Mouse (Mus musculus): ENCODE measurements at regions not wholly inside any gene's neighbourhood (a gene's known extent, or its start where the extent isn't known, plus 50 kb on each side); places are given as distances from the start of the nearest gene placed in this dataset.

DNA sequence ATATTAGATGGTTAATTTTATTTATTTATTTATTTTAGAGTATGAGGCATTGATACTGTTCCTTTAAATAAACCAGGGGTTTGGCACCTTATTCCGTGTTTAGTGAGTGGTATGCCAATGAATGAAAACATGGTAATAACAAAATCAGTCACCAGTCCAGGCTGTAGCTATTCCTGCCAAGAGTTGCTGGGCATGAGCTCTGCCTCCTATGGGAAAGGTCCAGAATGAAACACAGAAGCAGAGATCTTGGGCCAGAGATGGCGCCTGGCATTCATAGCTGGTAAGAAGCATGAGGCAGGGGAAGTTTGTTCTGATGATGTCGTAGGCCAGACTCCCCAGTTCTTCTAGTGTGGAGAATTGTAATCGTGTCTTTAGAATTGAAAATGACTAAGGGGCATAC lies 190.9 kb upstream of the N4bp1 start:
- Histone ChIP-seq H3K27me3 (replicated peaks; ENCODE audit: control insufficient read depth, insufficient read depth, low read length) (no peaks in the 10 kb centered on the region), H3K4me2 (ENCODE audit: low read depth, low read length) (no peak overlapping the region), H3K9me3 (ENCODE audit: control insufficient read depth, low read length) (no peaks in the 10 kb centered on the region), H3K9ac (ENCODE audit: low read depth, low read length) (no peak overlapping the region), H3K4me1 (ENCODE audit: control insufficient read depth, insufficient read depth, low read length) (no peaks in the 10 kb centered on the region), H3K27ac (ENCODE audit: low read length) (no peak overlapping the region), H3K36me3 (ENCODE audit: control insufficient read depth, insufficient read depth, low read length) (no peaks in the 10 kb centered on the region), H3K4me3 (ENCODE audit: low read length) (no peak overlapping the region)
- no peak for ATAC-seq
- WGBS: 83% methylated on average over 4 of the region's 4 CpGs

DNA sequence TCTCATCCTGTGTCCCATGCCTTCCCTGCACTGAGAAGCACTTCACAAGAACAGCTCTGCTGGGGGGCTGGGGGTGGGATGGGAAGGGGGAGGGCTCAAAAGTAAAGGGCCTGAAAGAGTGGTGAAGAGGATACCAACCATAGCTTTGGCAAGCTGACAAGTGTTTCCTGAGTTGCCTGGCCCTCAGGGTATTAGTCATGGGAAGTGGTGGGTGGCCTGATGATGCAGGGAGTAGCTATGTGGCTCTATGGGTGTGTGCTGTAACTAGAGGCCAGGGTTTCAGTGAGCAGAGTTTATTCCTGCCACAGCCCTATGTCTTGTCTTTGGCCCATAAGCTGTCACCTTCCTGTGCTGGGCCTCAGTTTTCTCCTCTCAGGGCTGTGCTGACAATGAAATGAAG lies 186.2 kb upstream of the N4bp1 start:
- H3K27ac ChIP-seq (ENCODE audit: low read length): no peak overlapping the region
- H3K9me3 ChIP-seq (ENCODE audit: control insufficient read depth, low read length): no peaks in the 10 kb centered on the region
- no peak overlapping the region for H3K4me3 ChIP-seq (ENCODE audit: low read length)
- H3K9ac ChIP-seq (ENCODE audit: low read depth, low read length): no peak overlapping the region
- H3K4me2 ChIP-seq (ENCODE audit: low read depth, low read length): no peak overlapping the region
- no peak for ATAC-seq
- H3K4me1 ChIP-seq (ENCODE audit: control insufficient read depth, insufficient read depth, low read length): no peaks in the 10 kb centered on the region
- no peaks in the 10 kb centered on the region for H3K27me3 ChIP-seq (replicated peaks; ENCODE audit: control insufficient read depth, insufficient read depth, low read length)
- H3K36me3 ChIP-seq (ENCODE audit: control insufficient read depth, insufficient read depth, low read length): no peaks in the 10 kb centered on the region

- no peak overlapping the region for H3K9ac ChIP-seq (ENCODE audit: low read depth, low read length)
- no peaks in the 10 kb centered on the region for H3K36me3 ChIP-seq (ENCODE audit: control insufficient read depth, insufficient read depth, low read length)
- peaks cover 3% of the 10 kb centered on the region; the same call in 1 of the 2 replicates for H3K4me1 ChIP-seq (ENCODE audit: control insufficient read depth, insufficient read depth, low read length)
- no peak overlapping the region for H3K4me3 ChIP-seq (ENCODE audit: low read length)
- H3K27me3 ChIP-seq (replicated peaks; ENCODE audit: control insufficient read depth, insufficient read depth, low read length): no peaks in the 10 kb centered on the region
- no peak overlapping the region for H3K27ac ChIP-seq (ENCODE audit: low read length)
- no peaks in the 10 kb centered on the region for H3K9me3 ChIP-seq (ENCODE audit: control insufficient read depth, low read length)
- ATAC-seq: no peak
- H3K4me2 ChIP-seq (ENCODE audit: low read depth, low read length): no peak overlapping the region
These were observed 182.0 kb upstream of the N4bp1 start for GRCm38 (mm10) chr8:87067106-87067505.

DNA sequence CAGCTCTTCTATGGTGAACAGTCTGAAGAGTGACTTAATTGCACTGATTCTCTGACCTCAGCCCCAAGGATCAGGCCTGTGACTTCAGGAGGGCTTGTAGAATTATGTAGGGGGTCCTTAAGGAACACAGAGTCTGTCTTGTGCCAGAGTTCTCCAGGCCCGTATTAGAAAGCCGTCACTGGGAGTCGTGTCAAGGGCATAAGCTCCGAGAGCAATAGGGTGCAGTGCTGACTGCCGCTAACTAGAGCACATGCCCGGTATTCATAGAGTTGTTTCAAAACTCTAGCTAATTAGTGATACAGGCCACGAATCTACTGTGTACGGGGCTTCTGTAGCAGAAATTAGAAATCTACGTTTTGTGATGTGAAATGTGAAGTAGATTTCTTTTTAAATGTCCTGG lies 179.7 kb upstream of the N4bp1 start:
- no peak for ATAC-seq
- Histone ChIP-seq H3K4me1 (ENCODE audit: control insufficient read depth, insufficient read depth, low read length) (peaks cover 3% of the 10 kb centered on the region; the same call in 1 of the 2 replicates), H3K27me3 (replicated peaks; ENCODE audit: control insufficient read depth, insufficient read depth, low read length) (no peaks in the 10 kb centered on the region), H3K9ac (ENCODE audit: low read depth, low read length) (no peak overlapping the region), H3K9me3 (ENCODE audit: control insufficient read depth, low read length) (no peaks in the 10 kb centered on the region; the same call in 1 of the 2 replicates), H3K36me3 (ENCODE audit: control insufficient read depth, insufficient read depth, low read length) (no peaks in the 10 kb centered on the region), H3K27ac (ENCODE audit: low read length) (no peak overlapping the region), H3K4me3 (ENCODE audit: low read length) (no peak overlapping the region), H3K4me2 (ENCODE audit: low read depth, low read length) (no peak overlapping the region)
- 86% methylated on average over 9 of the region's 9 CpGs for WGBS

DNA sequence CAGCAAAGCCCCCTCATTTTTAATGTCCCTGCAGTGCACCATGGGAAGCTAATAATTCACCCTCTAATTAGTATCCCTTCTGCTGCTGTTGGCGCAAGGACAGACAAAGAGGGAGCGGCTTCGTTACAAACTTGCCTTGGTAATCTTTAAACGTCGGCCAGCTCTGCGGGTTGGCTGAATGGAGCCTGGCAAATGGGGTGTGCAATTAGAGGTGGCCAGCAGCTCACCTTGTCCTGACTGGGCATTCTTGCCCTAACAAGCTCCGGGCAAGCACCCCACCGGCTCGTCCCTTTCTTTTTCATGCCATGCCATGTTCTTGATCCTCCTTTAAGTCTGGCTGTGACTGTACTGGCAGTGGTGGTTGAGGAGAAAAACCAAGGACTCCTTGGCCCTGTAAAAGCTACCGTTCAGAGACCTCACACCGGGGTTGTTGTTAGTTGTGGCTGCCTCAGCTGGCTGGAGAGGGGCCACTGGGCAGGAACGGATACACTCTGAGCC lies 179.2 kb upstream of the N4bp1 start:
- Histone ChIP-seq H3K4me2 (ENCODE audit: low read depth, low read length) (no peak overlapping the region), H3K27me3 (replicated peaks; ENCODE audit: control insufficient read depth, insufficient read depth, low read length) (no peaks in the 10 kb centered on the region), H3K9ac (ENCODE audit: low read depth, low read length) (no peak overlapping the region), H3K4me1 (ENCODE audit: control insufficient read depth, insufficient read depth, low read length) (peaks cover 3% of the 10 kb centered on the region; the same call in 1 of the 2 replicates), H3K36me3 (ENCODE audit: control insufficient read depth, insufficient read depth, low read length) (no peaks in the 10 kb centered on the region), H3K27ac (ENCODE audit: low read length) (no peak overlapping the region), H3K4me3 (ENCODE audit: low read length) (no peak overlapping the region), H3K9me3 (ENCODE audit: control insufficient read depth, low read length) (no peaks in the 10 kb centered on the region; the same call in 1 of the 2 replicates)
- 67% methylated on average over 12 of the region's 12 CpGs for WGBS
- ATAC-seq: no peak

GRCm38 (mm10) chr8:87063588-87063987 lies 178.5 kb upstream of the N4bp1 start:
- no peak overlapping the region for H3K27ac ChIP-seq (ENCODE audit: low read length)
- H3K4me3 ChIP-seq (ENCODE audit: low read length): no peak overlapping the region
- H3K9ac ChIP-seq (ENCODE audit: low read depth, low read length): no peak overlapping the region
- no peaks in the 10 kb centered on the region for H3K27me3 ChIP-seq (replicated peaks; ENCODE audit: control insufficient read depth, insufficient read depth, low read length)
- H3K9me3 ChIP-seq (ENCODE audit: control insufficient read depth, low read length): no peaks in the 10 kb centered on the region; the same call in 1 of the 2 replicates
- H3K4me2 ChIP-seq (ENCODE audit: low read depth, low read length): no peak overlapping the region
- no peak for ATAC-seq
- H3K4me1 ChIP-seq (ENCODE audit: control insufficient read depth, insufficient read depth, low read length): peaks cover 3% of the 10 kb centered on the region; the same call in 1 of the 2 replicates
- WGBS: 88% methylated on average over 4 of the region's 4 CpGs
- no peaks in the 10 kb centered on the region for H3K36me3 ChIP-seq (ENCODE audit: control insufficient read depth, insufficient read depth, low read length)

- Histone ChIP-seq H3K36me3 (ENCODE audit: control insufficient read depth, insufficient read depth, low read length) (no peaks in the 10 kb centered on the region), H3K9ac (ENCODE audit: low read depth, low read length) (no peak overlapping the region), H3K4me1 (ENCODE audit: control insufficient read depth, insufficient read depth, low read length) (no peaks in the 10 kb centered on the region), H3K9me3 (ENCODE audit: control insufficient read depth, low read length) (no peaks in the 10 kb centered on the region), H3K27ac (ENCODE audit: low read length) (no peak overlapping the region), H3K4me3 (ENCODE audit: low read length) (no peak overlapping the region), H3K27me3 (replicated peaks; ENCODE audit: control insufficient read depth, insufficient read depth, low read length) (no peaks in the 10 kb centered on the region), H3K4me2 (ENCODE audit: low read depth, low read length) (no peak overlapping the region)
- ATAC-seq: no peak
- 27% methylated on average over 3 of the region's 3 CpGs for WGBS
These were observed 164.7 kb upstream of the N4bp1 start for GRCm38 (mm10) chr8:87049746-87050145.

- no peaks in the 10 kb centered on the region for H3K36me3 ChIP-seq (ENCODE audit: control insufficient read depth, insufficient read depth, low read length)
- H3K4me1 ChIP-seq (ENCODE audit: control insufficient read depth, insufficient read depth, low read length): no peaks in the 10 kb centered on the region
- no peak overlapping the region for H3K9ac ChIP-seq (ENCODE audit: low read depth, low read length)
- no peak overlapping the region for H3K4me3 ChIP-seq (ENCODE audit: low read length)
- H3K9me3 ChIP-seq (ENCODE audit: control insufficient read depth, low read length): no peaks in the 10 kb centered on the region
- H3K4me2 ChIP-seq (ENCODE audit: low read depth, low read length): no peak overlapping the region
- H3K27me3 ChIP-seq (replicated peaks; ENCODE audit: control insufficient read depth, insufficient read depth, low read length): no peaks in the 10 kb centered on the region
- H3K27ac ChIP-seq (ENCODE audit: low read length): no peak overlapping the region
- 78% methylated on average over 4 of the region's 4 CpGs for WGBS
- no peak for ATAC-seq
These were observed 164.1 kb upstream of the N4bp1 start for GRCm38 (mm10) chr8:87049196-87049595.

DNA sequence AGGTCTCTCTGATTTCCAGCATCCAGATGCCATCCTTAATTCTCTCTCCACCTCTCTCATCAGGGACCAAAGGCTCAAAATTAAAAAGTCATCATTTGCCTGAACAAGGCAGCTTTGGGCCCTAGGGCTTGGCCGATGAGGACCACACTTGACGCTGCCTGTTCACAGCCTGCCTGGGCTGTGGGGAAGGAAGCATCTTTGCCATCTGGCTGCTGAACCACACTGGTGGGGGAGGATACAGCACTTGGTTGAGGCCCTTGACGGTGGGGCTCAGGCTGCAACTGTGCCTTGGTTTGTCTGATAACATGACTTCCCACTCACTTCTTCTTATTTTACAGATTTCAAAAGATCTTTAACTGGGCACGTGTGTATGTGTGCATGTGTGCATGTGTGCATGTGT lies 161.5 kb upstream of the N4bp1 start:
- Histone ChIP-seq H3K27ac (ENCODE audit: low read length) (no peak overlapping the region), H3K27me3 (replicated peaks; ENCODE audit: control insufficient read depth, insufficient read depth, low read length) (no peaks in the 10 kb centered on the region), H3K9me3 (ENCODE audit: control insufficient read depth, low read length) (no peaks in the 10 kb centered on the region), H3K36me3 (ENCODE audit: control insufficient read depth, insufficient read depth, low read length) (no peaks in the 10 kb centered on the region), H3K4me2 (ENCODE audit: low read depth, low read length) (no peak overlapping the region), H3K9ac (ENCODE audit: low read depth, low read length) (no peak overlapping the region), H3K4me3 (ENCODE audit: low read length) (no peak overlapping the region), H3K4me1 (ENCODE audit: control insufficient read depth, insufficient read depth, low read length) (no peaks in the 10 kb centered on the region)
- WGBS: 84% methylated on average over 4 of the region's 4 CpGs
- no peak for ATAC-seq

DNA sequence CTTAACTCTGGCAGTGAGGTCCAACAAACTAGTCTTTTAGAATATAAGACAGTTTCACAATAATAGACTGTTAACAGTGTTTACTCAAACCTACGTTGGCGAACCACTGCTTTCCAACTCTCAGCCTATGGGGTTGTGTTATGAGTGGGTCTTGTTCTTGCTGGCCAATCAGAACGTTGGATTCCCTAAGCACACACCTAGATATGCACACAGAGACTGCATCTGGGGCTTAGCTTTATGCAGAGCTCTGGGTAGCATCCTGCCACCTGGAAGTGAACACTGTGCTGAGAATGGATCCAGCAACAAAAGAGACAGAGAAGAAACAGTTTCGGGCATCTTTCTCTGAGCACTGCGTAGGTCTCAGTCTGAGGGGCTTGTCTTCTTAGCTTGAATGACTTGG lies 158.0 kb upstream of the N4bp1 start:
- H3K27me3 ChIP-seq (replicated peaks; ENCODE audit: control insufficient read depth, insufficient read depth, low read length): peaks cover 9% of the 10 kb centered on the region
- H3K27ac ChIP-seq (ENCODE audit: low read length): no peak overlapping the region
- H3K4me2 ChIP-seq (ENCODE audit: low read depth, low read length): no peak overlapping the region
- H3K4me1 ChIP-seq (ENCODE audit: control insufficient read depth, insufficient read depth, low read length): peaks cover 4% of the 10 kb centered on the region; the same call in 1 of the 2 replicates
- no peaks in the 10 kb centered on the region for H3K36me3 ChIP-seq (ENCODE audit: control insufficient read depth, insufficient read depth, low read length)
- H3K9ac ChIP-seq (ENCODE audit: low read depth, low read length): no peak overlapping the region
- H3K4me3 ChIP-seq (ENCODE audit: low read length): no peak overlapping the region
- 73% methylated on average over 5 of the region's 5 CpGs for WGBS
- ATAC-seq: no peak
- H3K9me3 ChIP-seq (ENCODE audit: control insufficient read depth, low read length): no peaks in the 10 kb centered on the region

Data from intestine, embryonic 16.5 days (tissue).